Mouse (Mus musculus): ENCODE data around the gene Smtn. TPM values are rescaled to one million over a fixed set of nuclear protein-coding genes. Genes with fewer than 3 reads are reported as not detected.
A peak's percentile ranks its signal among the peaks of the same experiment; 100 is the strongest.

Gene Smtn
- polyA plus RNA-seq (2015; fragmentation: Nextera tagmentation; extraction: Ambion mirVana) = 79.2 and 101 TPM in 2 replicates

DNA sequence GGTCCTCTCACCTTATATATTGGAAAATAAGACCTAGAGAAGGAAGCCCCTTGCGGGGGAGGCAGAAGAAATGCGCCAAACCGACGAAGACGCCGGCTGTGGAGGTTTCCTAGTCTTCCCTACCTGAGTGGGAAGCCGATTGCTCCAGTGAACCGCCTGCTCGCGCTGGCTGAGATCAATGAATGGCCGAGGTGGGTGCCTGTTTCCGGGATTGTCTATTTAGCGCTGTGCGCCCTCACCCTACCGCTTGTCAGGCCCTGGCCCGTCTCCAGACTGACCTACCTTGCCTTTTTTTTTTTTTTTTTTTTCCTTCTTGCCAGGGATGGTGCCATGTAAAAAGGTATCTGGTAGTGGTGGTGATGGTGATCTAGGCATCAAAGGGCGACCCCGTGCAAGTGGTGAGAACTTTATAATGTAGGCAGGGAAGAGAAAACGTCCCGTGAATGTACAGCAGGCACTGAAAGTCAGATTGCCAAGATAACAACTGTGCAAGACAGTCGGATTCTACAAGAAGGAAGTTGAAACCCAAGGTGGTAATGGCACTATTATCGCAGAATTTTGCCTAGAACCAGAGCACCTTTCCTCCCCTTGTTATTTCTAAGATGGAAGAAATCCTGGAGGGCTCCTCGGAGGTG lies at the start of gene Smtn:
Gene Smtn (minus strand): TSS at position 162 of the 635 bp plus-strand sequence.
- H3K4me2 ChIP-seq = peak within 1 kb of the TSS; percentile 68
- H3K4me3 ChIP-seq = peak within 1 kb of the TSS; percentile 62
- peak within 1 kb of the TSS; percentile 46; the same call in 1 of the 2 replicates for H3K27ac ChIP-seq
- H3K36me3 ChIP-seq = no peaks in the 10 kb centered on the region
- peaks cover 33% of the 10 kb centered on the region for H3K4me1 ChIP-seq (replicated peaks)
- H3K9ac ChIP-seq = peak within 1 kb of the TSS; percentile 47
- WGBS = 87% methylated on average over 23 of the region's 23 CpGs
- 0 out of 2 replicates have a peak, but pooled peaks cover 3% of the 10 kb centered on the region for H3K9me3 ChIP-seq (replicated peaks)
- no peak for ATAC-seq (replicated peaks; ENCODE audit: insufficient number of reproducible peaks, insufficient read depth, low FRiP score, low read depth)
- no peaks in the 10 kb centered on the region for H3K27me3 ChIP-seq

DNA sequence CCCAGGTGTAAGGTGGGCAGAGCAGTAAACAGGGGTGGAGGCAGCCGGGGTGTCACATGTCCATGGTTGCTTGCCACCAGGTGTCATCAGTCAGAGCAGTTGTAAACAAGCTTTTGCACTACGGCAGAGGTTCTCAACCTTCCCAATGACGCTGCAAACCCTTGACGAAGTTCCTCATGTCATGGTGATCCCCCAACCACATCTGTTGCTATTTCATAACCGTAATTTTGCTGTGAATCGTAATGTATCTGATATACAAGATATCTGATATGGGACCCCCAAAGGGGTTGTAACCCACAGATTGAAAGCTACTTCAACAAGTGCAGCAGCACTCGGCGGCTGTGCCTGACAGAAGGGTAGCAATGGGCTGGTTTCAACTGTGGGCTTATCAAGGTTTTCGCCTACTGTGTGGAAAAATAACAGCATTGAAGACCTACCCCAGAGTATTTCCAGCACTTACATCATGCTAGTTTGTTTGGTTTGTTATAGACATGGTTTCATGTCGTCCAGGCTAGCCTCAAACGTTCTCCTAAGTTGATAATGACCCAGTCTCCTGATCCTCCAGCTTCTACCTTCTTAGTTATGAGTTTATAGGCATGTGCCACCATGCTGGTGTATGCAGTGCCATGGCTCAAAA lies 47.7 kb upstream of the Smtn start:
- 59% methylated on average over 11 of the region's 11 CpGs for WGBS

DNA sequence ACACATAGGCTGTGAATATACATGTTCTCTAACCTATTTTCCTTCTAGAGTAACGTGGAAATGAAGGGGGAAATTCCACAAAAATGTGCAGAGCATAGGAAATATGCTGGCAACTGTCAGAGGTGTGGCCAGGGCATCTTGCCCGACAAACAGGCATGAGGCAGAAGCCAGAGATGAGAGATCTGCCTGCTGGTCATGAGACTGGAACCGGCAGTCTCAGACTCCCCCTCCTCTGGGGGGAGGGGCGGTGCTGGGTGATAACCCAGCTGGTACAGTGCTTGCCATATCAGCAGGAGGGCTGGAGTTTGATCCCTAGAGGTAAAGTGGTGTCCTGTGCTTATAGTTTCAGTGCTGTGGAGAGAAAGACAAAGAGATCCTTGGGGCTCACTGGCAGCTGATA lies 46.9 kb upstream of the Smtn start:
- Histone ChIP-seq H3K4me3 (no peak overlapping the region), H3K4me2 (no peak overlapping the region), H3K4me1 (replicated peaks) (peaks cover 7% of the 10 kb centered on the region), H3K27me3 (no peaks in the 10 kb centered on the region), H3K9ac (no peak overlapping the region), H3K36me3 (no peaks in the 10 kb centered on the region), H3K9me3 (replicated peaks) (no peaks in the 10 kb centered on the region), H3K27ac (no peak overlapping the region)
- 21% methylated on average over 4 of the region's 4 CpGs for WGBS
- ATAC-seq (replicated peaks; ENCODE audit: insufficient number of reproducible peaks, insufficient read depth, low FRiP score, low read depth) = no peak

More for the DNA sequence above, 47.7 kb upstream of the Smtn start:
- H3K27me3 ChIP-seq = no peaks in the 10 kb centered on the region
- H3K4me1 ChIP-seq (replicated peaks) = peaks cover 7% of the 10 kb centered on the region
- no peaks in the 10 kb centered on the region for H3K9me3 ChIP-seq (replicated peaks)
- no peak overlapping the region for H3K9ac ChIP-seq
- no peak overlapping the region for H3K4me3 ChIP-seq
- H3K27ac ChIP-seq = no peak overlapping the region
- H3K4me2 ChIP-seq = no peak overlapping the region
- H3K36me3 ChIP-seq = no peaks in the 10 kb centered on the region
- no peak for ATAC-seq (replicated peaks; ENCODE audit: insufficient number of reproducible peaks, insufficient read depth, low FRiP score, low read depth)

DNA sequence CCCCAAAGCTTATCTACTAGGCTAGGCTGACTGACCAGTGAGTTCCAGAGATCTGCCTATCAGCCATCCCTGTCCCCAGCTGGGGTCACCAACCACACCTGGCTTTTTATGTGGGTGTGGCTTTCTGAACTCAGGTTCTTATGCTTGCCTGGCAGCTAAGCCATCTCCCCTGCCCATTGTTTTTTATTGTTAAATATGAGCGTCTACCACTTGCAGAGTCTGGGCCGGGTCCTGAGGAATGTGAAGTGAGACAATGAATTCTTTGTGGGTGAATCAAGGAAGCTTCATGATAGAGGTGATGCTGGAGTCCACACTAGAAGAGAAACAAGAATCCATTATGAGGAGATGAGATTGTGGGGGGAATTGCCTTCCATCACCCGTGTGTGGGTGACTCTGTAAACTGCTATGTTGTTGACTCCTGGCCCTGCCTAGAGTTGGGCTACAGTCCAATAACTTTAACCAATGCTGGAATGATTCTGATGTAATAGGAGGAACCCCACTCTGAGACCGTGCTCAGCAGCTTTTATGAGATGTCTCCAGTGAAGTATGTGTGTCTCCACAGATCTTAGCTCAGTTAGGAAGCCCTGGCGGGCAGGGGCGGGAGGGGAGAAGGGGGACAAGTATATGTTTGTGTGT lies 45.7 kb upstream of the Smtn start:
- H3K4me1 ChIP-seq (replicated peaks) = peaks cover 7% of the 10 kb centered on the region
- no peaks in the 10 kb centered on the region for H3K27me3 ChIP-seq
- H3K27ac ChIP-seq = no peak overlapping the region
- no peak; the same call in 1 of the 2 replicates for ATAC-seq (replicated peaks; ENCODE audit: insufficient number of reproducible peaks, insufficient read depth, low FRiP score, low read depth)
- H3K4me2 ChIP-seq = no peak overlapping the region
- H3K9ac ChIP-seq = no peak overlapping the region
- no peaks in the 10 kb centered on the region for H3K36me3 ChIP-seq
- no peaks in the 10 kb centered on the region for H3K9me3 ChIP-seq (replicated peaks)
- 69% methylated on average over 6 of the region's 6 CpGs for WGBS
- no peak overlapping the region for H3K4me3 ChIP-seq

DNA sequence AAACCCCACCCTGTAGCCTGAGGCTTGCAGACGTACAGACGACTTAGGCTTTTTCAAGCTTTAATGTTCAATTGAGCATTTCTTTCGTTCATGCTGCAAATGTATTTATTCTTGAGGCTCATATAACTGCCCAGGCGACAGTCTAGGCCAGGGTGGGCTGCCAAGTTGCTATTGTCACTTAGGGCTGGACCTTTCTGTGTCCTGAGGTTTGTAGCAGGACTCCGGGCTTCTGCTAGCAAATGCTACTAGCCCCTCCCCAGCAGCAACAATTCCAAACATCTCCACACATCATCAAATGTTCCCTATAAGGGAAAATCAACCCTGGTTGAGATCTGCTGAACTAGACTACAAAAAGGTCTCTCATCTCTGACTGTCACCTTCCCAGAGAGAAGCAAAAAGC lies 42.7 kb upstream of the Smtn start:
- no peak overlapping the region for H3K4me3 ChIP-seq
- H3K27ac ChIP-seq = no peak overlapping the region
- no peaks in the 10 kb centered on the region for H3K9me3 ChIP-seq (replicated peaks)
- 60% methylated on average over 5 of the region's 5 CpGs for WGBS
- no peak overlapping the region for H3K9ac ChIP-seq
- H3K27me3 ChIP-seq = no peaks in the 10 kb centered on the region
- peaks cover 7% of the 10 kb centered on the region for H3K4me1 ChIP-seq (replicated peaks)
- H3K4me2 ChIP-seq = no peak overlapping the region
- no peak for ATAC-seq (replicated peaks; ENCODE audit: insufficient number of reproducible peaks, insufficient read depth, low FRiP score, low read depth)
- H3K36me3 ChIP-seq = no peaks in the 10 kb centered on the region

DNA sequence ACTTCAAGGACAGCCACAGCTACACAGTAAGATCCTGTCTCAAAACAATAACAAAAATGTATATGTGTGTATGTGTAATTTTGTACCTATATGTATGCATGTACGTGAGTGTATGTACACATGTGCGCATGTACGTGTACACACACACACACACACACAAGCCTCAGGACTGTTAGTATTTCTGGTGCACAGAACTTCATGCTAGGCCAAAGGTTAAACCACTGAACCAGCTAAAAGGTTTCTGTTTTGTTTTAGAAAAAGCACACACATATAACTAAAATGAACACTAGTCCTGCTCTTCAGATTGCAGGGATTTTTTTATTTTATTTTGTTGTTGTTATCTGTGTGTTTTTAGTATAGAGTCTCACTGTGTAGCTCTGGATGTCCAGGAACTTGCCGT lies 41.5 kb upstream of the Smtn start:
- Histone ChIP-seq H3K27ac (no peak overlapping the region), H3K9me3 (replicated peaks) (no peaks in the 10 kb centered on the region), H3K4me1 (replicated peaks) (0 out of 2 replicates have a peak, but pooled peaks cover 3% of the 10 kb centered on the region), H3K27me3 (no peaks in the 10 kb centered on the region), H3K4me2 (no peak overlapping the region), H3K9ac (no peak overlapping the region), H3K4me3 (no peak overlapping the region), H3K36me3 (no peaks in the 10 kb centered on the region)
- ATAC-seq (replicated peaks; ENCODE audit: insufficient number of reproducible peaks, insufficient read depth, low FRiP score, low read depth) = no peak
- WGBS = 92% methylated on average over 4 of the region's 4 CpGs

DNA sequence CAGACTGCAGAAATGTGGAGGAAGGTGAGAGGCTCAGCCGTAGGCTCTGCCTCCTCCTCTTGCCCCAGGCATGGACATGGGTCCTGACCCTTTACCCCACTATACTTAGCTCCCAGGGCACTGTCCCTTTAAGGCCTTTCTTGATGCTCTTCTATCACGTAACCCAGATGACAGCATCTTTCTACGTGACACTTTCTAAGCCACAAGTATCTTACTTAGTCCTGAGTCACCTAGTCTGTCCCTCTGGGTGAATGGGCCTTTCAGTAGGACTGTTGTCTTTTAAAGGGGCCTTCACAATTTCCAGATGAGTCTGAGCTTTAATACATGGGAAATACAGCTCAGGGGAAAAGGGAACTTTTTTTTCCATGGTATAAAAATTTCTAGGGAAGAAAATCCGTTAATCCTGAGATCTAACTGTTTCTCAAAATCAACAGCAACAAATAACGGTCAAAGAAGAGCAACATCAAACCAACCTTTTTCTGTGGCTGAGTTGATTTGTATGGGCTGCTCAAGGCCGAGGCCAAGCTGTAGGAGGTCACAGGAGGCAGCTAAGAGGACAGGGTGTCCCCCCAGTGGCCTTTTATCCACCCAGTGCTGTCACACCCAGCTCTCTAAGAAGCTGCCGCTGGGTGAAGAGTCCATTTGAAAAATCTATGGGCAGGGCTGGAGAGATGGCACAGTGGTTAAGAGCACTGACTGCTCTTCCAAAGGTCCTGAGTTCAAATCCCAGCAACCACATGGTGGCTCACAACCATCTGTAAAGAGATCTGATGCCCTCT lies 40.1 kb upstream of the Smtn start:
- no peak for ATAC-seq (replicated peaks; ENCODE audit: insufficient number of reproducible peaks, insufficient read depth, low FRiP score, low read depth)
- whole genome bisulfite sequencing = 53% methylated on average over 7 of the region's 7 CpGs
- H3K27ac ChIP-seq = no peak overlapping the region

DNA sequence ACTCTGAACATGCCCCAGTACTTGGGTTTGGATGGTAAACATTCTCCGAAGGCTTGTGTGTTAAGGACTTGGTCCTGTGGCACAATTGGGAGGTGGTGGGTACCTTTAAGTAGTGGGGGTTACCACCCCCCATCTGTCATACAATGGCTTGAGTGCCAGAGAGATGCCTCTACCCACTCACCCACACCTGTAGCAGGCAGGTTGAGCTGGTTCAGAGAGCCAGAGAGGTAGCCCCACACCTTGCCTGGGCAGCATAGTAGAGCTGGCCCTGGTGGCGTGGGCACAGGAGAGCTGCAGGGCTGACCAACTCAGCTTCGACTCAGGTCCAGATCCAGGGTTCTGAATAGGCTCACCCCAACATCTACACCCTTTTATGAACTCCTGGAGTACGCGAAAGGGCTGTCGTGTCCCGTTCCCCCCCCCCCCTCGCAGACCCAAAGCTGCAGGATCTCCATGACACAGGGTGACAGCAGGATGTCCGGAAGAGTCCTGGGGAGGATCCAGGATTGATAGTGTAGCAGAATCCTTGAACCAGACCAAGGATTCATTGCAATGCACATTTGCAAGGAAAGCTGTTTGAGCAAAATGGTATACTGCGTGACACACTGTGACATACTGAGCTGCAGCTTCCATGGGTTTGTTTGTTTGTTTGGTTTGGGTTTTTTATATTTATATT lies 37.8 kb upstream of the Smtn start:
- Histone ChIP-seq H3K27ac (no peak overlapping the region), H3K4me2 (no peak overlapping the region), H3K9me3 (replicated peaks) (no peaks in the 10 kb centered on the region), H3K4me3 (no peak overlapping the region), H3K9ac (no peak overlapping the region), H3K36me3 (no peaks in the 10 kb centered on the region), H3K27me3 (no peaks in the 10 kb centered on the region), H3K4me1 (replicated peaks) (peaks cover 15% of the 10 kb centered on the region)
- ATAC-seq (replicated peaks; ENCODE audit: insufficient number of reproducible peaks, insufficient read depth, low FRiP score, low read depth) = no peak
- WGBS = 78% methylated on average over 10 of the region's 10 CpGs

More for the DNA sequence above, 40.1 kb upstream of the Smtn start:
- no peak overlapping the region for H3K9ac ChIP-seq
- no peak overlapping the region for H3K4me3 ChIP-seq
- no peaks in the 10 kb centered on the region for H3K4me1 ChIP-seq (replicated peaks)
- no peaks in the 10 kb centered on the region for H3K9me3 ChIP-seq (replicated peaks)
- H3K4me2 ChIP-seq = no peak overlapping the region
- no peaks in the 10 kb centered on the region for H3K27me3 ChIP-seq
- no peaks in the 10 kb centered on the region for H3K36me3 ChIP-seq

DNA sequence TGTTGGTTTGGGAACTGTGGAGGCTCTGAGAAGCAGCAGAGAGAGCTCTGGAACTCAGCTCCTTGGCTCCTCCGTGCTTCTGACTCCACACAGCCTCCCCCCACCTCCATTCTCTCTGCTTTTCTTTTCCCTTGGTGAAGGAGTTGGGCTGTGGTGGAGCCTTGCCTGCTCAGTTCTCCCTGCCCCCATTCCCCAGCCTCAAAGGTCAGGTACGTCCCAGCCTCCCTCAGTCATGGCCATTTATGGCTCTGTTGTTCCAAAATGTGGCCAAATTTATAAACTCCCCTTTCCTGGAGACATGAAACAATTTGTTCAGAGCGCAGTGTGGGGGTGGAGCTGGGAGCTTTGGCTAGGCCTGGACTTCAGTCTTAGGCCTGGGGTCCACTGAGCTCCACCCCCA lies 34.8 kb upstream of the Smtn start:
- WGBS = 42% methylated on average over 3 of the region's 3 CpGs
- H3K9ac ChIP-seq = no peak overlapping the region
- no peaks in the 10 kb centered on the region for H3K36me3 ChIP-seq
- no peaks in the 10 kb centered on the region for H3K27me3 ChIP-seq
- H3K4me1 ChIP-seq (replicated peaks) = peaks cover 20% of the 10 kb centered on the region
- no peak overlapping the region for H3K4me3 ChIP-seq
- H3K27ac ChIP-seq = peak overlapping the region; percentile 70
- H3K9me3 ChIP-seq (replicated peaks) = no peaks in the 10 kb centered on the region
- ATAC-seq (replicated peaks; ENCODE audit: insufficient number of reproducible peaks, insufficient read depth, low FRiP score, low read depth) = no peak
- no peak overlapping the region for H3K4me2 ChIP-seq

DNA sequence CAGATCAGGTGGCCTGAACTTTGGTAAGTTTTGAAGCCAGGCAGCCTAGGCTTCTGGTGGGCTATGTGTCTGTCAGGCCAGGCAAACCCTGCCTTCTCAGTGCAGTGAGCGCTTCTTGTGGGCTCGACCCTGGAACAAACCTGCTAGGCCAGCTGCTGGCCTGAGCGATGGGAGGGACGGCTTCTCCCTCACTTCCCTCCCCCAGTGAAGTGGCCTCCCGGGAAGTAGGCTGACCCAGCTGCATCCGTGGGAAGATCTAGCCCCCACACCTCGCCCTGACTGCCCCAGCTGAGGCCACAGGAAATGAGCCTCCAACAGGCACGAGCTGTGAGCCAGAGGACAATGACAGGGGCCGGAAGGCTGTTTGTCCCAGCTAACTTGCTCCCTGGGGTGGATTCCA lies 32.7 kb upstream of the Smtn start:
- Histone ChIP-seq H3K27ac (peak overlapping the region; percentile 83), H3K4me3 (no peak overlapping the region), H3K36me3 (no peaks in the 10 kb centered on the region), H3K27me3 (no peaks in the 10 kb centered on the region), H3K9me3 (replicated peaks) (no peaks in the 10 kb centered on the region), H3K9ac (no peak overlapping the region), H3K4me2 (no peak overlapping the region), H3K4me1 (replicated peaks) (peaks cover 20% of the 10 kb centered on the region)
- ATAC-seq (replicated peaks; ENCODE audit: insufficient number of reproducible peaks, insufficient read depth, low FRiP score, low read depth) = peak; percentile 78
- 10% methylated on average over 9 of the region's 9 CpGs for WGBS

DNA sequence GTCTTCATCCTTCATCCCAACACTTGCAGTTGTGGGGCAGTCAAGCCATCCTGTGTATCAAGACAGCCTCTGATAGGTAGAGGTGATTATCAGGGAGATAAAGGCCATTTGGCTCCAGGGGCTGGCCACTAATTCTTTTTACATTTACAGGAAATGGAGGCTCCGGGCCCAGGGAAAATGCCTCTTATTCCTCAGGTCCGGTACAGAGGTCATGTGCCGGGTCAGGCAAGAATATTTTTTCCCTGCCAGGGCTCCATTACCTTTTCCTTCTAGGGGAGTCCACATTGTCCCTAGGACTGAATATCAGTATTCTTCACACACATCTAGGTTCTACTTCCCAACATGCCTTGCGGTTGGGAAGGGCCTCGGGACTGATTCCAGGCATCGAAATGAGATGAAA lies 31.8 kb upstream of the Smtn start:
- peaks cover 20% of the 10 kb centered on the region for H3K4me1 ChIP-seq (replicated peaks)
- no peak overlapping the region for H3K4me2 ChIP-seq
- 77% methylated on average over 6 of the region's 6 CpGs for WGBS
- no peaks in the 10 kb centered on the region for H3K27me3 ChIP-seq
- H3K9ac ChIP-seq = no peak overlapping the region
- no peak overlapping the region for H3K4me3 ChIP-seq
- no peaks in the 10 kb centered on the region for H3K36me3 ChIP-seq
- H3K9me3 ChIP-seq (replicated peaks) = no peaks in the 10 kb centered on the region
- no peak for ATAC-seq (replicated peaks; ENCODE audit: insufficient number of reproducible peaks, insufficient read depth, low FRiP score, low read depth)
- H3K27ac ChIP-seq = peak overlapping the region; percentile 83
